8 mouse cellular contexts compared by ENCODE assay signal in the genomic region with DNA sequence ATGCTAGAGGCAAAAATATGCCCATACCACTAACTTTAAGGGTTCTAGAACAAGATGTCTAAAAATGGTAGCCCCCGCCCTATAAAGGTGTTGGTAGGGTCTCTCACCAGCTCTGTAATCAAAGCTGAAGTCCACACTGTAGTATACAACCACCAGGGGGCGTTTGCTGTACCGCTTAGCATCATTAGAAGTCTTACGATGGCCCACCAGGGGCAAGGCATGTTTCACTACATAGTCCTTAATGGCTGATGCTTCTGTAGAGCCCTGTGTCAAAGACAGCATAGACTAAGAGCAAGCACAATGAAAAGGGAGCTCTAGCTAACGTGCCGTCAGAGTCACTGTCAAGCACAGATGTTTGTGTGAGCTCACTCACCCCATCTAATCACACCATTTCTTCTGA. TPM values are rescaled to one million over a fixed set of nuclear protein-coding genes. Genes with fewer than 3 reads are reported as not detected.
DNase-seq lines count a peak whose midpoint lies in the region; ATAC-seq and TF ChIP-seq lines count a peak whose summit lies in the region.

No protein-coding gene starts in this region.

- H3K27ac ChIP-seq in ES-Bruce4 (ENCODE audit: insufficient read depth, low read length), result no peak overlapping the region
- no peak overlapping the region for H3K27ac ChIP-seq in kidney, embryonic 16.5 days (ENCODE audit: low read length)

- H3K4me1 ChIP-seq in ES-Bruce4 (ENCODE audit: control insufficient read depth, insufficient read depth, low read length), result no peaks in the 10 kb centered on the region
- H3K4me1 ChIP-seq in kidney, embryonic 16.5 days (ENCODE audit: insufficient read depth, low read length), result no peaks in the 10 kb centered on the region

- H3K4me2 ChIP-seq in kidney, embryonic 16.5 days (replicated peaks; ENCODE audit: low read depth, low read length), result no peak overlapping the region

- no peak overlapping the region for H3K4me3 ChIP-seq in ES-Bruce4 (ENCODE audit: low read depth, low read length)
- H3K4me3 ChIP-seq in kidney, embryonic 16.5 days (ENCODE audit: low read length), result no peak overlapping the region

- H3K36me3 ChIP-seq in ES-Bruce4 (ENCODE audit: control insufficient read depth, insufficient read depth, low read length, poor library complexity, severe bottlenecking), result peaks cover 66% of the 10 kb centered on the region
- peaks cover 88% of the 10 kb centered on the region for H3K36me3 ChIP-seq in kidney, embryonic 16.5 days (ENCODE audit: insufficient read depth, low read length)

- no peak overlapping the region for H3K9ac ChIP-seq in ES-Bruce4 (ENCODE audit: low read depth, poor library complexity, severe bottlenecking)
- no peak overlapping the region for H3K9ac ChIP-seq in kidney, embryonic 16.5 days (replicated peaks; ENCODE audit: low read length)

- 49% methylated on average over 6 of the region's 6 CpGs for WGBS in kidney, embryonic 16.5 days

- H3K27me3 ChIP-seq in ES-Bruce4 (ENCODE audit: control insufficient read depth, insufficient read depth, low read length, poor library complexity, severe bottlenecking), result no peaks in the 10 kb centered on the region
- H3K27me3 ChIP-seq in kidney, embryonic 16.5 days (ENCODE audit: insufficient read depth, low read length), result no peaks in the 10 kb centered on the region

- no peak for TF ChIP-seq POLR2A in ES-Bruce4 (IDR thresholded peaks at IDR 0.05; ENCODE audit: insufficient read depth, low read length)

- ATAC-seq in kidney, embryonic 16.5 days (ENCODE audit: low FRiP score, low TSS enrichment), result peak; percentile 47; the same call in 1 of the 2 replicates

- H3K9me3 ChIP-seq in ES-Bruce4 (replicated peaks; ENCODE audit: control insufficient read depth, insufficient read depth, low read length, poor library complexity, severe bottlenecking), result no peaks in the 10 kb centered on the region
- no peaks in the 10 kb centered on the region for H3K9me3 ChIP-seq in kidney, embryonic 16.5 days (ENCODE audit: low read length)

- TF ChIP-seq CTCF in ES-Bruce4 (IDR thresholded peaks at IDR 0.05; ENCODE audit: low read depth, low read length), result peak; percentile 31

- TF ChIP-seq EP300 in ES-Bruce4 (IDR thresholded peaks at IDR 0.05; ENCODE audit: insufficient read depth, low read depth, low read length), result no peak

- peak; percentile 43 to 79 for DNase-seq in adrenal gland, adult (ENCODE audit: inconsistent age in 2 of 2, low spot score in 1 of 2)
- no peak for DNase-seq in adrenal gland, postnatal 4 days (ENCODE audit: low spot score in 2 of 2)
- DNase-seq in cerebellum, postnatal 14 days, result peak; percentile 76 to 81
- peak; percentile 25 for DNase-seq in gastrocnemius, postnatal 25 days
- DNase-seq in lung, postnatal 14 days, result peak; percentile 78
- DNase-seq in spleen, adult 12 weeks (ENCODE audit: low spot score), result peak; percentile 39

RNA-seq across cellular contexts. Expression of a gene that starts 14.2 kb away (rescaled TPM):
- total RNA-seq in adrenal gland, postnatal 4 days (2021), result 100 to 1,000 TPM; 115 to 130 TPM
- 186 and 208 TPM in 2 replicates for polyA plus RNA-seq in ES-Bruce4 (2011; ENCODE audit: insufficient read depth, insufficient read length, low read depth, missing spikeins)
- total RNA-seq in gastrocnemius, postnatal 25 days (2021), result 10 to 100 TPM; 18.1 to 22.5 TPM
- 397 and 399 TPM in 2 replicates for polyA plus RNA-seq in kidney, embryonic 16.5 days (2015; fragmentation: Nextera tagmentation; extraction: Ambion mirVana)

RNA-seq across cellular contexts. Expression of a gene that starts 31.6 kb away (rescaled TPM):
- total RNA-seq in adrenal gland, postnatal 4 days (2021), result 1 to 10 TPM; 2.1 to 2.7 TPM
- 0.67 and 0.79 TPM in 2 replicates for polyA plus RNA-seq in ES-Bruce4 (2011; ENCODE audit: insufficient read depth, insufficient read length, low read depth, missing spikeins)
- total RNA-seq in gastrocnemius, postnatal 25 days (2021), result under 1 TPM; 0.48 to 0.69 TPM
- 3.6 and 3.9 TPM in 2 replicates for polyA plus RNA-seq in kidney, embryonic 16.5 days (2015; fragmentation: Nextera tagmentation; extraction: Ambion mirVana)

RNA-seq across cellular contexts. Expression of a gene that starts 36.4 kb away (rescaled TPM):
- total RNA-seq in adrenal gland, postnatal 4 days (2021), result 10 to 100 TPM; 16.7 to 18.0 TPM
- 3.0 and 3.3 TPM in 2 replicates for polyA plus RNA-seq in ES-Bruce4 (2011; ENCODE audit: insufficient read depth, insufficient read length, low read depth, missing spikeins)
- 1 to 10 TPM; 4.7 to 4.8 TPM for total RNA-seq in gastrocnemius, postnatal 25 days (2021)
- polyA plus RNA-seq in kidney, embryonic 16.5 days (2015; fragmentation: Nextera tagmentation; extraction: Ambion mirVana), result 9.1 and 10.8 TPM in 2 replicates

Comparison
In these comparisons a context has a peak if more than half of its experiments do, and no peak if none do; other contexts are left out.
1. DNase-seq: peak in adrenal gland, adult (2 of 2), cerebellum, postnatal 14 days (2 of 2), gastrocnemius, postnatal 25 days (single experiment), lung, postnatal 14 days (single experiment) and spleen, adult 12 weeks (single experiment); none in adrenal gland, postnatal 4 days (0 of 2).
2. RNA of a gene that starts 14.2 kb away (total RNA-seq): 115 to 130 TPM in adrenal gland, postnatal 4 days; 18.1 to 22.5 TPM in gastrocnemius, postnatal 25 days; every median in the first group is over 4 times any median in the second.